Mouse (Mus musculus): ENCODE results near the gene Gm17542.

DNA sequence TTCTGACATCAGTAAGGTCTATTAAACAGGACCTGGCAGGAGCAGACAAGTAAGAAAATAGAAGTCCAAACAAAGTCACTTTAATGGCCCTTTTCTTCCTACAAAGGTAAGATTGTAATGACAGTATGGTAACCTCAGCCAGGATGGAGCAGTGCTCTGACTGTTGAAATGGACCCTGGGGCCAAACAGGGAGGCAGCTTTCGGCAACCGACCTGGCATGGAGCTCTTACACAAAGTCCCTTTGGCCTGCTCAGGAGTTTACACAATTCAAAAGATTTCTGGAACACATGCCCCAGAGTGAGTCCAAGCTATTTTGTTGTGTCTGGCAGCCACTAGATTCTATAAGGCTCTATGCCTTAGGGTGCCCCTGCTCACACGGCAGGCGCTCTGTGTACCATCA, 9.0 kb downstream of the Gm17542 start:
- no peak for TF ChIP-seq CTCF (IDR thresholded peaks at IDR 0.05; ENCODE audit: extremely low read depth, insufficient read length, insufficient replicate concordance, low read depth, low read length)
- no peak for TF ChIP-seq POLR2A (IDR thresholded peaks at IDR 0.05; ENCODE audit: low read depth, low read length)
